Mouse (Mus musculus) right cerebral cortex, adult 18-20 months (tissue): ENCODE data around the gene Tas2r134.
A peak's percentile ranks its signal among the peaks of the same experiment; 100 is the strongest.

Experiments used
- DNase-seq: peaks from one replicate; pipeline ENCODE4 v3.0.0; 2022; ENCODE audit warnings: mixed read lengths

Tas2r134 gene

DNA sequence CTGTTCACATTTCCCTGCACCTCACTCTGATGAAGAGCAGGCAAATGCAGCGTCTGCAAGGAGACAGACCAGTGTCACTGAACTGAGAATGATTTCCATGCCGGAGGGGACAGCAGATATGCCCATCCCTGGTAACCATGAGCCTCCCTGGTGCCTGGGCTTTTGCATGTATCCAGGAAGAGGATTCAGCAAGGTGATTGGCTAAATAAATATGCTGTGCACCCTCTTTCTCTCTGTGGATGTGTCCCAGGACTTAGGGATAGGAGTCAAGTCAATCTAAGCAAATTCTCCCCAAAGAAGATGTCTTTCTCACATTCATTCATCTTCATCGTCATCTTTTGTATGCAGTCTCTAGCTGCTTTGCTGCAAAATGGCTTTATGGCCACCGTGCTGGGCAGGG lies at the start of gene Tas2r134:
Tas2r134 (plus strand) TSS at position 301 of the 400 bp plus-strand sequence.
- no peak for DNase-seq

DNA sequence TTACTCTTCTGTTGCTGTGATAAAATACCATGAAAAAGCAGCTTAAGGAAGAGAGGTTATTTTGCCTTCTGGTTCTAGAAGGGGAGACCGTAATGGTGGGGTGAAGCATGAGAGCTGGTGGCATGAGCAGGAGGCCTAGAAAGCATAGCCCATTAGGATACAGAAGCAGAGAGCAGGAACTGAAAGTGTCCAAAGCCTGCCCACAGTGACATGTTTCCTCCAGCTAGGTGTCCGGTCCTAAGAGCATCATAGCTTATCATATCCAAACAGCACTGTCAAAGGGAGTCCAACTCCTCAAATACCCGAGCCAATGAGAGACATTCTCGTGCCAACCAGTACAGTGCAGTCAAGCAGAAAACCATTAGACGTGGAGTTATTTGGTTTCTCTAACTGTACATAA lies 47.5 kb upstream of the Tas2r134 start:
- DNase-seq: no peak

DNA sequence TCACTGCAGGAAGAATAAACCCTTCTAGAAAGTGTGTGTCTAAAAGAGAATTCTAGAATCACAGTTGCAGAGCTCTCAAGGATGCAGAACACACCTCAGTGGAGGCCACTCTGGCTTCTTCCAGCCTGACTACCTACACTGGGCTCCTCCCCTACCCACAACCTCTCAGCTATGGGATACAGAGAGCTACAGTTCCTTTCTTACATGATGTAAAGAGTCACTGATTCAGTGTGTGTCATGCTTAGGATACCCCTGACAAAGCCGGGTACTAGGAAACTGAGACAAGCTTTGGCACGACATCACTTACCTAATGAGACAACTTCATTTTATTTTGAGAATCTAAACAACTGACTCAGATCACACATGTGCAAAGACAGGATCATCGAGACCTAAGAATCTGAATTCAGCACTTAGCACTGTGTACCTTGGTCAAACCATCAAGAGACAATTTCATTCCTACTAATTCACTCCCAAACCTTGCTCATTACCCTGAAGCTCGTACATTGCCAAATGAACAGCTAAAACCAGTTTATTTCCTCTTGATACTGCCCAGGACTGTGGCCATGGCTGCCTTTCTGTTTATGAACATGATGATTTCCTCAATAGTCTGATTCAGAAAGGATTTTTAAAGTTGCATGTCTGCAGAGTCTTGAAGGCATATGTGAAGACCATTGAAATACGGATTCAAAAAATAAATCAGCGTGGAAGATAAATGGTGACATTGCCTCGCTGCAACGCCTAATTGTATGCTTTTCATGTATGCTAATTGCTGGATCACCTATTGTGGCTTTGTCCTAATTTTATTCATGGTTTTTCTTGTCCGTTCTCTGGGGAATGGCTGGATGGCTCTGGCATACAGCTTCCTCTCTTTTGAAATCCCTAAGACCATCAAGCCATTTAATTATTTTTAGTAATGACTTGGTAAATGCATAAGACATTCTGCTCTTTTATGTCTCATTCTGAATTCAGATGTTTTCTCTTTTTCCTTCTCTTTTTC lies 43.0 kb upstream of the Tas2r134 start:
- no peak for DNase-seq

DNA sequence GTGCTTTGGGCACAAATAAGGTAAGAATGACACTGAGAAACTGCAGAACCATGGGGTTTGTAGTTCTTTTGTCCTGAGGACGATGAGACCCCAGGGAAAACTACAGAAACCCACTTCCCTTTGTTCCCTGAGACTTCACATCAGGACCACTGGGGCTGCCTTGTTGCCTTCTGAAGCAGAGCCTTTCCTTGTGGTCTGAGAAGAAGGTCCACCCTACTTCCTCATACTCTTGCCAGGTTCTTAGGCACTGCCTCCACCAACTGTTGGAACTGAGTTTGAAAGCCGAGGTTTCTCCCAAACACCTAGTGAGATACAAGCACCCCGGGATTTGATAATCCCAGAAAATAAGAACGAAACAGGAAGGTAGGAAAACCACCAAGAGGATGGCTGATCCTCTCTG lies 39.0 kb upstream of the Tas2r134 start:
- no peak for DNase-seq

DNA sequence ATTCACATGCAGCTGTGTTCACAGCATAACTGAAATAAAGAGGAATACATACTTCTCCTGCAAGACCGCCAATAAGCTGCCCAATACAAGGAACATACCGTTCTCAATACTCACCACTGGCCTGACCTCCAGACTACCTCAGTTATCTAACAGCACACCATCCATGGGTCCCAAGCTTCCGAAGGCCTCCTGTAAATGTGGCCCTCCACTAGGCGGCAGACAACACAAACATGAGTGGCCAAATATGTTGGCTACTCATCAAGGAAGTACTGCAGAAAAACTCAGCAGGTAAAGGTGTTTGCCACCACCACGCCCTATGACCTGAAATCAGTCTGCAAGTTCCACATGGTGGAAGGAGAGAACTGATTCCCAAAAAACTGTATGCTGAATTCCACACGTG lies 38.4 kb upstream of the Tas2r134 start:
- DNase-seq: no peak

DNA sequence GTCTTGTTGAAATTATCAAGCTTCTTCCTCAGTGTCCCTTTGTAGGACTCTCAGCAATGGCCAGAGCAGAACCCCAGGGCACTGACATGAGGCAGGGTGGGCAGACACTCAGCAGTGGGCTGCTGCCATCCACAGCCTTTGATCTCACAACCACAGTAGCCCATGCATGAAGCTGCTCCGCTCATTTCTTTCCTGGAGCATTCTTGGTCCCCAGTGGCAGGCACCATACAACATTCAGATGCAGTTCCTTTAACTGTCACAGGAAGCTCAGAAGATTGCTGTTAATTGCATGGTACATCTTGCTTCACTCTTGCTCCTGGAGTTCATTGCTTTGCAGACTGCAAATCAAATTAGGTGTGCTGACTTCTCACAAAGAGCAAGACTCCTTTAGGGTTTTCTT lies 37.7 kb upstream of the Tas2r134 start:
- no peak for DNase-seq

DNA sequence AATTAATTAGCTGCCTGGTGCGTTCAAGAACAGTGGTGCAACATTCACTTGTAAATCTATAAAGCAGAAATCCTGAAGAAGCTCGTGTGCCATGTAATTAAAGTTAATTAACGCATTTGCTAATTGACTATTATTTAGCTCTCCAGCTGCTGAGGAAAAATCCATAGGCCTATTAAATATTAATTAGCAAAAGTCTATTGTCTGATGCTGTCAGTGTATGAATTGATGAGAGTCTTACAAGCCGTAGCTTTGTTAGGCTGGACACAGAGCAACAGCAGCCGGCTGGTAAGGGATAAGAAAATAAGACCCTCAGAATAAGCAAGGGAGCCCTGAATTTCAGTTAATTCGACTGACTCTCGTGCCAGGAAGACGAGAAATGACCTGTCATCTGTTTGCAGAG lies 37.0 kb upstream of the Tas2r134 start:
- DNase-seq: no peak

DNA sequence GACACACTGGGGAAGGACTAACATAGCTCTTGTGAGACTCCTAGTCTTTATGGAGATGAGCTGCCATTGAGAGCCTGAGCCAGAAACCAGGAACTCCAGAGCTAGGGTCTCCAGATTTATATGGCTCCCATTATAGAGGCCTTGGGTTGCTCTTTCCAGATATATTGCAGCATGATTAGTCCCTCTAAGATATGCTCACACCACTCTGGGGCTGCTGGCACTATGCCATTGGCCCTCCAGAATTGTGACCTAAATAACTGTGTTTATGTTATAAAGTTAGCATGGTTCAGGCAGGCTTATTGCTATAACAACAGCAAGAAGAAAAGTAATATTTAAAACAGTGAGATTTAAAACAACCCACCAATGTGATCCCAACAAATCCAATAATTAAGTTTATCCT lies 35.2 kb upstream of the Tas2r134 start:
- DNase-seq: no peak

DNA sequence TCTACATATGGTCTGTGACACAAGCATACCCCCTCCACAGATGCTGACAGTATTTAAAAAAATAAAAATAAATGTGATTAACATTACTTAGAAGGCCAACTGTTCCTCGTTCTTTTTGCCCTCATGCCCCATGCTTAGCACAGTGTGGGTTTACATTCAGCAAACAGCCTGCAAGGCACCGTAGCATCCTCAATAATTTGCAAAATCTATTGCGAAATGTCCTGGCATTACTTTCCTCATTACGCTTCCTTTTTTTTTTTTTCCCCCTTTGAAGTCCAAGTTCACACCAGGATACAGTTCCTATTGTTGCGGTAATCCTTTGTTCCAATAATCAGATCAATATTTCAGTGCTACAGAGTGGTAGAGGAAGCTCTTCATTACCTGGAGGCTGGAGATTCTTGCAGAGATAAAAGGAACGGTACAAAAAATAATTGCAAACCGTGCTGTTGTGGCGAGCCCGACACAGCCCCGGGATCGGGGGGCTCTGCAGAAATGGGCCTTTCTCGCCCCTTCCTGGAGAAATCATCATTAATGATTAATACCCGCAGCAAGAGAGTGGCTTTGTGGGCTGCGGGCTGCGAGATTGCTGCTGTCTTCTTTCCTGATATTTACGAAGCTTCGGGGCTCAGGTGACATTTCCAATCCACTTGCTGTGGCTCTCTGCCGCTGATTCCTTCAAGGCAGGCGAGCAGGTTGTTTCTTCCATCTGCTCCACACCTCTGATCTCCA lies 27.7 kb upstream of the Tas2r134 start:
- no peak for DNase-seq

DNA sequence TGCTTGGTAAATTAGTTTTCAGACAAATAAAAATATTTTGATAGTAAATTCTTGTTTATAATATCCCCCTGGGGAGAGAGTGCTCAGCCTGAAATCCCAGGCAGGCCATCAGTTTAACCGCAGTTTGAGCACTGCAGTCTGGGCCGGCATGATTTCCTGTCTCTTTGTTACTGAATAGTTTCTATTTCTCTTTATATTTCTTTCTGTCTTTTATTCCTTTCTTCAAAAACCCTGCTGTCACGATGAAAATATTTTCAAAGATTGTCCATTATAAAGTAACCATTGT lies 27.2 kb upstream of the Tas2r134 start:
- DNase-seq: no peak

DNA sequence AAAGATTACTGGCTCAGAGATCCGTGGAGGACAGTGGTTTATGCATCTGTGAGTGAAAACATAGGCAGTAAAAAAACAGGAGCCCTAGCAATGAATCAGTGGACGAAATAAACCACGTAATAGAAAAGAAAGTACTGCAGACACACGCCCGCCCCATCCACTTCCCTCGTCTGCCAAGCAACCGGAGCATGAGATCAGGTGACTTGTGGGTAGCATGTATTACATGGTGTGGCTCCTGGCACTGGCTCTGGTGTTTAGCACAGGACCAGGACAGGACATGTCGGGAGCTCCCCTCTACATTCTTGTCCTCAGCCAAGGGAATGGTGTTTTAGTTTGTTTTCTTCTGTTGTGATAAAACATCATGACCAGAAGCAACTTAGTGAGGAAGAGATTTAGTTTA lies 26.4 kb upstream of the Tas2r134 start:
- DNase-seq: no peak

DNA sequence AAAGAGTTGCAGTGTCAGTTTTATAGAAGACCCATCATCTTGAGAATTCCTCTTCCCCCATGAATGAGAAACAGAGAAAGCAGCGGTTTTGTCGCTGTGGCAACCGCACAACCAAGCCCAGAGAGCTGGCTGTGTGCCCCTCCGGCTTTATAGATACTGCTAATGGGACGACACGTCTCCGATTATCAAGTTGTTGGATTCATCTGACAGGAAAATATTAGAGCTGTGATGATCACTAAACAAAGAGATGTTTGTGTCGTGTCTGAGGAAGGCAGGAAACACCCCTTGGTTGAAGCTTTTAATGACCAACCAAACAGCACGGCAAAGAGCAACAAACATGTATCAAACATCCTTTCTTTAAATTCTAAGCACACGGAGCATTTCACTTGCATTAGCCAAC lies 17.0 kb upstream of the Tas2r134 start:
- no peak for DNase-seq

DNA sequence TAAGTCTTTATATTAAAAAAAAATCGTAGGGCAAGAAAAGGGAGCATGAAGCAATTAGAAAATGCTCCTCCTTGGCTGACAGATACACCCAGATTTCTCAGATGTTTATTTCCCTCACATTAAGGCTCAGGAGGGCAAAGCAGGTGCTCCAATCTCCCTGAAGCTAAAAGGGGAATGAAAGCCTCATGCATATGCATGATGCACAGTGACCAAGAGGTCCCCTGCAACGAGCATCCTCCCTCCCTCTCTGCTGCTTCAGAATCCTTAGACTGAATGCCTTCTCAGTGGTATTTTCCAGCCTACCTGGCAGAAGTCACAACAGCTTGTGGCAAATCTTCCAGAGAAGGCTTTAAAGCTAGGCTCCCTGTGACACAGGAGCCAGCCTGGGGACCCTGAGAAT lies 16.4 kb upstream of the Tas2r134 start:
- DNase-seq: no peak

DNA sequence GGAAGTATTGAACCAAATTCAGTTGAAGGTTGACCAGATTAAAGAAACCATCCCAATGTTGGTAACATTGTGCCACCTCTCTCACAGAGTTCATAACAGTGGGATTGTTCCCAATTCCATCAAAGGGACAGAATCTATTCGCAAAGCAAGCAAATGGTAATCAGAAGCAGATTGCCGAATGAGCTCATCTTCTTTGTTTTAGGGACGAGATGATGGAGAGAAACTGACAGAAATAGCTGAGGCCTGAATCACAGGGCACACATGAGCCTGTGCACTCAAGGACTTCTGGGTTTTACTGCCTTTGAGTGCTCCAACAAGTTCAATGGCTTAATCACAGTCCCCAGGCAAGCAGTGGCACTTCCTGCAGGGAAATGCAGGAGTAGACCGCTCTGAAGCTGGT lies 13.6 kb upstream of the Tas2r134 start:
- DNase-seq: no peak

DNA sequence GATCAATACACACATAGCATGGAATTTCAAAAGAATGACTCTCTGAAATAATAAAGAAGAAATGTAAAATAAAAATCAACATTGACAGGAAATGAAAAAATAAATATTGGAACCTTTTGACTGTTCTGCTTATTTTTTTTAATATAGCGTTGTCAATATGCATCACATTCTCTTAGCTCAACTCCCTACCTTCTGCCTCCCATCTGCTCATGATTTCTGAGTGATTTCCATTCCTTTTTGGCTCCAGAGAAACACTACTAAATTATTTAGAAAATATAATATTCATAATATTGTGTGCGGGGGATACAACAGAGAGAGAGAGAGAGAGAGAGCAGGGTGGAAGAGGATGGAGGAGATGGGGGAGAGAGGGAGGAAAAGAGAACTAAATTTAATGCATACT lies 5.4 kb upstream of the Tas2r134 start:
- no peak for DNase-seq

DNA sequence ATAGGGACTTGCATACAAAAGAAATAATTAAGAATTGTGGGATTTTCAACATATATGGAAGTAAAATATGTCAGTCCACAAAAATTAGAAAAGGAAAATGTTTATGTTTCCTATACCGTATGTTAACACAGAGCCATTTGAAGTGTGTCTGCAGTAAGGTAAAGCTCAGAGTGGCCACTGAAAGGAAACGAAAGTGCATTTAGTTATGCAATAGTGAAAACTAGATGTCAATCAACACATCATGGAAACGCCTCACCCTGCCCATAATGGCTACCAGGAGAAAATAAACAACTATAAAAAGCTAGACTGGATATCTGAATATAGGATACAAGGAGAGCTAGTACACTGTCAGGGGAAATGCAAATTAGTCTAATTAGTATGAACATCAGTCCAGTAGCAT lies 1.3 kb upstream of the Tas2r134 start:
- no peak for DNase-seq

DNA sequence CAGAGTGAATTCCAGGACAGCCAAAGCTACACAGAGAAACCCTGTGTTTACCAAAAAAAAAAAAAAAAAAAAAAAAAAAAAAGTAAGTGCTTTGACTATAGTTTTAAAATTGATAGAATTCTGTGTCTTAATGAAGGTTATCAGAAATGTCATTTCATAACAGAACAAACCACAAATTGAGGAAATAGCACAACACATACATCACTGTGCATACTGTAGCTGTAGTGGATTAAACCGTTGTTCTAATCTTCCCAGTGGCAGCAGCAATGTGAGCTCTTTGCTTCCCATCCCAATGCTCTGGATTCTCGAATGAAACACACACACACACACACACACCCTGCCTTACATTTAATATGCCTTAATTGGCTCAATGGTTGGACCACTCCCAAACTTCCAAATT lies 4.1 kb downstream of the Tas2r134 start:
- no peak for DNase-seq

DNA sequence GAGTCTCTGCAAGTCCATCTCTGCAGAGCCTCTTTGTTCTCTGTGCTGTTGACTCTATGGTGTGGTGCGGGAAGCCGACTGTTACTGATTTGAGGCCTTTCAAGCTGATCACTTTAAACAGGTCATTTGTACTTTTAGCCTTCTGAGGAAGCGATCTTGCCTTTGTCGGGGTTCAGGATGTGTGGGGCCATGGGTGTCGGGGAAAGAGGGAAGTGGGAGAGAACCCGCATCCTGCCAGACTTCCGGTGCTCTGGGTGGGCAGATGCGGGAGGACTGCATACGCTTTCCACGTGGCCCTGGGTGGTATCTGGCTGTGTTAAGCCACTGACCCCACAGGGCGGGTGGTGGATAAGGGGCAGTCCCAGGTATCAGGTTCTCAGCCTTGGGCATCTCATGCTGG lies 10.4 kb downstream of the Tas2r134 start:
- DNase-seq: no peak

DNA sequence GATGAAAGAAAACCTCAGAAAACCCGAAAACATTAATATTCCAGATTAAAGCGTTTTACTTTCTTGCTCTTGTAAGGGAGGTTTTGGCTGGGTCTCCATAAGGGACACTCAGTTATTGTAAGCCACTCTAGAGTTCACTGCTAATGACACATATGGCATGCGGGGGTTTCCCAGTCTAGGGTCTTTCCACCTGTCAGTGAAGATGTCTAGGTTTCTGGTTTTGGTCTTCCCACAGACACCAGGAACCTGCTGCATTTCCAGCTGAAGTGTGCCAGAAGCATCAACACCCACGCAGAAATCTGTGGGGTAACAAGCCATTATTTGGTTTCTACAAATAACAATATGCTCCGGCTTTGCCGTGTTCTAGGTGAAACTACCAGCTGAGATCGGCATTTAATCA lies 14.3 kb downstream of the Tas2r134 start:
- no peak for DNase-seq

DNA sequence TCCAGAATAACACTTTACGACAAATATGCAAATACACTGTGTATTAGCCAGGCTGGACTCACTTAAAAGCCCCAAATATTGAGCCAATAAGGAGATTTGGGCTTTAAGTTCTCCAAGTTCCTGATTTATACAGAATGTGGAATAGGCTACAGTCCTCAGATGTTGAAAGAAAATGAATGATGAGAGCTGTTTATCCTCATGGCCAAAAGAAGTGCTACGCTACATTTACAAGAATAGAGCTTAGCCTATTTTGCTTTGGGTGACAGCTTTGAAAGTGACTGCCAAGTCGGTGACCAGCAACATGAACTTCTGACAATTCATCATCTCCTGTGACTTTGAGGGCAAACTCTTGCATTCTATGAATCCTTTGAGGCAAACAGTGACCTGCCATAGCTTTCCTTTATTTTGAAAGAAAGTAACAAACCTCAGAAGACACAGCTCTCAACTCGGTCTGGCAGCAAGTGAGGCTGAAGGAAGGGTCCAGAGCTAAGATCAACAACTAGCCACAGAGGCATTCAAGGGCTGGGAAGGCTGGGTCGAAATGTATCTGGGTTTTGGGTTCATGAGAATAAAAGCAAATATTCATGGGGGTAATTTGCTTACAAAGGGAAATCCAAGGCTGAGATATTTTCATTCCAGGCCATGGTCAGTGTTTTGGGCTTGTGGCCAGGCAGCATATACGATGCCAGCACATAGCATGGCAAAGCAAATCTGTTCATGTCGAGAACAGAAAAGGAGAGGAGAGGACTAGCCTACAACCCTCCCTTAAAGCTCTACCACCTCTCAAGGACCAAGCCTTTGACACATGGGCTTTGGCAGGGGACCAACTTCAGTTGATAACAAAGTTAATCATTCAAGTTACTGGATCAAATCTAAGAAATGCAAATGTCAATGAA lies 16.2 kb downstream of the Tas2r134 start:
- DNase-seq: no peak

DNA sequence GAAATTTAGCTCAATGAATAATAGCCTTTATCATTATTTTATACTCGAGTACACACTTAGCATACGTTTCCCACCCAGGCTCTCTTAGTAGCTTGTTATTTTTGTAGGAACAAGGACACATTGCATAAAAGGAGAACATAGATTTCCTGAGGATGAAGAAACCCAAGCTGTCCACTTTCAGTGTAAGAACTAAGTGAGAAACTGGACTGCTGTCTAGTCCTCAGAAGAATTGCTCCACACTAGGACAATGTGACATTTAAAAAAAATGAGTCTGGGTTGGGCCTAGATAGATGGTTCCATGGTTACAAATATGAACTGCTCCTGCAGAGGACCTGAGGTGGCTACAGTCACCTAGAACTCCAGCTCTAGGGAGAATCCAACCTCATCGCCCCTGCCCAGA lies 20.7 kb downstream of the Tas2r134 start:
- DNase-seq: no peak

DNA sequence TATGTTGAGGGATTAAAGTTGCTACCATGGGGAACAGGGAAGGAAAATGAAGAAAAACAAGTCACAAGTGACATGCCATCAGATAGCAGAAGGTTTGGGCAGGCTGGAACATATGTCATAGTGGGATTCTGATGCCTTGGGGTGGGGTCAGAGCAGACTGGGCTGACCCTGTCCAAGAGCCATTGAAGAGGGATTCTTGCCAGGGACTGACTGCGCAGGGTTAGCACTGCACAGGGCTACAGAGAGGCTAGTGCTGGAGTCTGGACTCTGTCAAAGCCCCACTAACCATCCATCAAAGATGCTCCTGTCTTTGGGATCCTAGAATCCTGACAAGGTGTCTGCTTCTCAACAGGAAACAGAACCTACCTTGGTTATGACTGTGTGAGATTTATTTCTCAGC lies 22.6 kb downstream of the Tas2r134 start:
- DNase-seq: no peak

DNA sequence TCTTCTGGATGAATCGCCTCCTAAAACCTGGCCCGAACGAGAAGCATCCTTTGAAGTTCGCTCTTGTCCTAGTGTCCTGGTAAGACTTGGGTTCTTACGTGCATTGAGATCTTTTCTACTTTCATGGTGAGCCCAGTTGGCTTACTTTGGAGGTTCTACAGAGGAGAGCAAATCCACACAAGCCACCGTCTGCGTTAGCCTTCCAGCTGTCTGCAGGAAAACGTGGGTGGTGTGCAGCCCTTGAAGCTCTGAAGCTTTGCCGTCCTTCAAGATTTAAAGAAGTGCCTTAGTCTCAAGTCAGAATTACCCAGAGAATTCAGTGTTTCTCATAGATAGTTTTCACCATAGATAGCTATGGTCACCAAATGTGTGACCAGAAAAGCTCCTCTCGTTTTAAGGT lies 24.8 kb downstream of the Tas2r134 start:
- DNase-seq: peak; percentile 13
